Mouse (Mus musculus) small intestine, adult 2 months (tissue): Measurements from ENCODE around the gene Gstp3. TPM values are rescaled to one million over a fixed set of nuclear protein-coding genes. Genes with fewer than 3 reads are reported as not detected.
"Not testable (repeated sequence)": the region's sequence is repeated elsewhere in the genome, so short reads cannot be mapped to it uniquely, and the experiment has no call there.

Experiments
- H3K27ac ChIP-seq: fragments of 200-500 bp; 2 replicates; pipeline ENCODE4 v1.5.1; 2012; ENCODE audit warnings: low read depth, low read length, control low read depth, inconsistent platforms; ENCODE audit not compliant: insufficient read depth
- H3K27me3 ChIP-seq: fragments of 200-500 bp; 2 replicates; pipeline ENCODE4 v1.6.1; 2012; ENCODE audit warnings: mild to moderate bottlenecking, moderate library complexity, low read length, inconsistent platforms; ENCODE audit not compliant: control insufficient read depth, insufficient read depth
- H3K36me3 ChIP-seq: fragments of 200-500 bp; 2 replicates; pipeline ENCODE4 v1.6.1; 2012; ENCODE audit warnings: mild to moderate bottlenecking, low read length, control low read depth, inconsistent platforms; ENCODE audit not compliant: control insufficient read depth, insufficient read depth
- H3K4me1 ChIP-seq: fragments of 200-500 bp; 2 replicates; pipeline ENCODE4 v1.6.1; 2012; ENCODE audit warnings: low read length, inconsistent platforms, mixed read lengths; ENCODE audit not compliant: control insufficient read depth, insufficient read depth, insufficient read length
- H3K4me3 ChIP-seq: fragments of 200-500 bp; 2 replicates; pipeline ENCODE4 v1.5.1; 2012; ENCODE audit warnings: low read depth, mild to moderate bottlenecking, control low read depth, inconsistent platforms, low read length, moderate library complexity
- CTCF ChIP-seq: fragments of 200-500 bp; IDR thresholded peaks from 2 replicates; pipeline ENCODE4 v1.5.1; 2012; ENCODE audit warnings: low read depth, mild to moderate bottlenecking, control low read depth, inconsistent platforms, low read length, moderate library complexity, mixed read lengths; ENCODE audit not compliant: insufficient replicate concordance, insufficient read length; ENCODE audit errors: extremely low read depth
- POLR2A ChIP-seq: fragments of 200-500 bp; IDR thresholded peaks from 2 replicates; pipeline ENCODE4 v1.6.1; 2012; ENCODE audit warnings: low read depth, mild to moderate bottlenecking, control low read depth, inconsistent platforms, low read length, moderate library complexity
- WGBS: fragments of 180-500 bp; shearing (Covaris S2); methylation state at CpG from one replicate; pipeline ENCODE4 v1.1.7; 2018; 5-methylcytosine and 5-hydroxymethylcytosine counted together
- polyA plus RNA-seq: library from polyadenylated mRNA; depleted of rRNA; stranded (reverse); fragments of >200 nt; gene quantifications from 2 replicates; pipeline ENCODE4 v1.2.3, GENCODE M21; 2012

The Gstp3 gene
- polyA plus RNA-seq, 1 experiment: 15.0 TPM

GRCm38 (mm10) chr19:4060899-4061465 lies 1.6 kb upstream of the Gstp3 start:
- WGBS: 81% methylated on average over 6 of the region's 6 CpGs

GRCm38 (mm10) chr19:4060044-4060898 lies 902 bp upstream of the Gstp3 start:
- not testable (repeated sequence) for H3K4me3 ChIP-seq, H3K36me3 ChIP-seq, H3K27me3 ChIP-seq, H3K27ac ChIP-seq
- 81% methylated on average over 8 of the region's 8 CpGs for WGBS
- peaks cover 41% of the 10 kb centered on the region for H3K4me1 ChIP-seq

More at GRCm38 (mm10) chr19:4060899-4061465, 1.6 kb upstream of the Gstp3 start:
- 0 out of 2 replicates have a peak overlapping the region, but pooled peaks have one; percentile 0 for H3K27ac ChIP-seq
- peaks cover 34% of the 10 kb centered on the region for H3K4me1 ChIP-seq
- H3K36me3 ChIP-seq: no peaks in the 10 kb centered on the region
- H3K4me3 ChIP-seq: no peak overlapping the region
- no peaks in the 10 kb centered on the region for H3K27me3 ChIP-seq
- TF ChIP-seq POLR2A (no peak), CTCF (no peak)

GRCm38 (mm10) chr19:4058581-4058980 lies 788 bp downstream of the Gstp3 start:
- H3K27me3 ChIP-seq: no peaks in the 10 kb centered on the region
- H3K4me3 ChIP-seq: no peak overlapping the region
- no peaks in the 10 kb centered on the region for H3K36me3 ChIP-seq
- peak overlapping the region; percentile 79 for H3K27ac ChIP-seq
- peaks cover 43% of the 10 kb centered on the region for H3K4me1 ChIP-seq
- WGBS: 90% methylated on average over 5 of the region's 5 CpGs
- no peak for TF ChIP-seq CTCF
- TF ChIP-seq POLR2A: no peak

- TF ChIP-seq CTCF (no peak), POLR2A (no peak)
- Histone ChIP-seq H3K36me3 (no peaks in the 10 kb centered on the region), H3K27ac (no peak overlapping the region), H3K27me3 (no peaks in the 10 kb centered on the region), H3K4me1 (peaks cover 43% of the 10 kb centered on the region), H3K4me3 (no peak overlapping the region)
- 97% methylated on average over 7 of the region's 7 CpGs for WGBS
Observed at GRCm38 (mm10) chr19:4057962-4058361, 1.4 kb downstream of the Gstp3 start.

- Histone ChIP-seq H3K36me3 (no peaks in the 10 kb centered on the region), H3K4me1 (peaks cover 43% of the 10 kb centered on the region), H3K27me3 (no peaks in the 10 kb centered on the region), H3K4me3 (no peak overlapping the region), H3K27ac (peak overlapping the region; percentile 80; the same call in 1 of the 2 replicates)
- 85% methylated on average over 13 of the region's 13 CpGs for WGBS
- TF ChIP-seq POLR2A (0 out of 2 replicates have a peak, but pooled peaks have one; percentile 22), CTCF (no peak)
Observed at GRCm38 (mm10) chr19:4057389-4057788, 2.0 kb downstream of the Gstp3 start.

- WGBS: 22% methylated on average over 4 of the region's 4 CpGs
- no peak overlapping the region for H3K4me3 ChIP-seq
- no peaks in the 10 kb centered on the region for H3K36me3 ChIP-seq
- H3K4me1 ChIP-seq: peaks cover 43% of the 10 kb centered on the region
- no peak for TF ChIP-seq CTCF
- no peak for TF ChIP-seq POLR2A
- H3K27me3 ChIP-seq: no peaks in the 10 kb centered on the region
- H3K27ac ChIP-seq: peak overlapping the region; percentile 80
Observed at GRCm38 (mm10) chr19:4056727-4057126, 2.6 kb downstream of the Gstp3 start.

GRCm38 (mm10) chr19:4055947-4056693 lies 3.2 kb downstream of the Gstp3 start:
- TF ChIP-seq POLR2A: no peak
- H3K27ac ChIP-seq: peak overlapping the region; percentile 80
- H3K4me1 ChIP-seq: peaks cover 43% of the 10 kb centered on the region
- H3K4me3 ChIP-seq: no peak overlapping the region
- 26% methylated on average over 15 of the region's 15 CpGs for WGBS
- H3K27me3 ChIP-seq: no peaks in the 10 kb centered on the region
- no peaks in the 10 kb centered on the region for H3K36me3 ChIP-seq
